ENCODE assay signal across 22 mouse cellular contexts in genomic region chr5:90876471-90877172, GRCm38 (mm10). TPM values are rescaled to one million over a fixed set of nuclear protein-coding genes. Genes with fewer than 3 reads are reported as not detected.
A peak's percentile ranks its signal among the peaks of the same experiment; 100 is the strongest.
DNase-seq lines count a peak whose midpoint lies in the region; ATAC-seq and TF ChIP-seq lines count a peak whose summit lies in the region.
"Had no signal": no experiment of that assay in that cellular context is flagged by ENCODE, and none has a peak within 500 bp of the region (broad histone marks: within the 10 kb centered on the region; RNA-seq: fewer than 3 reads in every experiment).

No protein-coding gene starts in this region.

- H3K4me3 ChIP-seq in heart, embryonic 16.5 days (ENCODE audit: low read length): no peak overlapping the region
- H3K4me3 ChIP-seq in heart, embryonic 11.5 days (ENCODE audit: low read depth, low read length): no peak overlapping the region
- H3K4me3 ChIP-seq in bone marrow macrophage, adult 2 months (ENCODE audit: insufficient read depth, low read length): no peak overlapping the region
- H3K4me3 ChIP-seq in midbrain, postnatal 0 days (ENCODE audit: low read depth, low read length): no peak overlapping the region
- H3K4me3 ChIP-seq: forebrain, embryonic 10.5 days; hindbrain, embryonic 12.5 days; liver, embryonic 12.5 days; midbrain, embryonic 10.5 days; neural tube, embryonic 15.5 days had no signal

- TF ChIP-seq POLR2A in bone marrow macrophage, adult 2 months (IDR thresholded peaks at IDR 0.05; ENCODE audit: borderline replicate concordance, low read depth, low read length): no peak

- 55% methylated on average over 8 of the region's 8 CpGs for WGBS in heart, embryonic 16.5 days
- WGBS in heart, embryonic 11.5 days (ENCODE audit: insufficient replicate concordance): 71% methylated on average over 8 of the region's 8 CpGs
- 86% methylated on average over 8 of the region's 8 CpGs for WGBS in midbrain, postnatal 0 days

- peaks cover 12% of the 10 kb centered on the region for H3K4me1 ChIP-seq in heart, embryonic 16.5 days (ENCODE audit: control insufficient read depth, insufficient read depth, low read length)
- H3K4me1 ChIP-seq in heart, embryonic 11.5 days (ENCODE audit: control insufficient read depth, insufficient read depth, low read length): no peaks in the 10 kb centered on the region
- H3K4me1 ChIP-seq in bone marrow macrophage, adult 2 months (ENCODE audit: control insufficient read depth, insufficient read depth, low read length): peaks cover 30% of the 10 kb centered on the region
- H3K4me1 ChIP-seq in midbrain, postnatal 0 days (ENCODE audit: insufficient read depth, low read length): no peaks in the 10 kb centered on the region
- H3K4me1 ChIP-seq: forebrain, embryonic 10.5 days; hindbrain, embryonic 12.5 days; liver, embryonic 12.5 days; midbrain, embryonic 10.5 days; neural tube, embryonic 15.5 days had no signal

- no peaks in the 10 kb centered on the region for H3K9me3 ChIP-seq in heart, embryonic 16.5 days (replicated peaks; ENCODE audit: control insufficient read depth, low read length)
- H3K9me3 ChIP-seq in heart, embryonic 11.5 days (replicated peaks; ENCODE audit: control insufficient read depth, low read length): no peaks in the 10 kb centered on the region
- no peaks in the 10 kb centered on the region for H3K9me3 ChIP-seq in midbrain, postnatal 0 days (ENCODE audit: low read length)
- H3K9me3 ChIP-seq: forebrain, embryonic 10.5 days; G1E; hindbrain, embryonic 12.5 days; liver, embryonic 12.5 days; midbrain, embryonic 10.5 days; neural tube, embryonic 15.5 days had no signal

- no peak for ATAC-seq in heart, embryonic 16.5 days (replicated peaks; ENCODE audit: extremely low read depth, insufficient read depth, low FRiP score)
- no peak for ATAC-seq in heart, embryonic 11.5 days (replicated peaks; ENCODE audit: insufficient number of reproducible peaks, low FRiP score, low TSS enrichment)
- peak; percentile 43 for ATAC-seq in megakaryocyte, adult 5-6 weeks (ENCODE audit: poor library complexity, severe bottlenecking)
- no peak for ATAC-seq in midbrain, postnatal 0 days (ENCODE audit: low FRiP score)
- ATAC-seq: inflammation-experienced regulatory T-cells, adult 6 months; liver, embryonic 12.5 days had no signal

- H3K27ac ChIP-seq in heart, embryonic 16.5 days (ENCODE audit: low read length): peak overlapping the region; percentile 68
- no peak overlapping the region for H3K27ac ChIP-seq in heart, embryonic 11.5 days (ENCODE audit: low read depth, low read length)
- H3K27ac ChIP-seq in bone marrow macrophage, adult 2 months (ENCODE audit: insufficient read depth, low read depth, low read length): peak overlapping the region; percentile 66
- no peak overlapping the region for H3K27ac ChIP-seq in midbrain, postnatal 0 days (ENCODE audit: low read depth, low read length)
- H3K27ac ChIP-seq: forebrain, embryonic 10.5 days; hindbrain, embryonic 12.5 days; liver, embryonic 12.5 days; midbrain, embryonic 10.5 days; neural tube, embryonic 15.5 days had no signal

- H3K4me2 ChIP-seq in heart, embryonic 16.5 days (ENCODE audit: low read depth, low read length): no peak overlapping the region
- H3K4me2 ChIP-seq in heart, embryonic 11.5 days: no peak overlapping the region
- H3K4me2 ChIP-seq in midbrain, postnatal 0 days (ENCODE audit: low read depth, low read length, poor library complexity, severe bottlenecking): no peak overlapping the region
- H3K4me2 ChIP-seq: hindbrain, embryonic 12.5 days; liver, embryonic 12.5 days; neural tube, embryonic 15.5 days had no signal

- peak; percentile 19 for DNase-seq in CD4-positive, CD25-positive, alpha-beta regulatory T cell, adult 2 months (ENCODE audit: low read depth, low spot score)
- no peak for DNase-seq in ovary, adult 18-20 months (ENCODE audit: low spot score)
- DNase-seq in cerebellum, postnatal 36 days: no peak
- DNase-seq in midbrain, postnatal 0 days (ENCODE audit: low spot score): no peak
- DNase-seq: cerebellum, adult 18-20 months; left cerebral cortex, postnatal 4 days had no signal

- no peaks in the 10 kb centered on the region for H3K27me3 ChIP-seq in heart, embryonic 16.5 days (ENCODE audit: control insufficient read depth, insufficient read depth, low read length)
- no peaks in the 10 kb centered on the region for H3K27me3 ChIP-seq in heart, embryonic 11.5 days (ENCODE audit: control insufficient read depth, insufficient read depth, low read length)
- no peaks in the 10 kb centered on the region for H3K27me3 ChIP-seq in midbrain, postnatal 0 days (ENCODE audit: insufficient read depth, low read length)
- H3K27me3 ChIP-seq: hindbrain, embryonic 12.5 days; liver, embryonic 12.5 days; neural tube, embryonic 15.5 days had no signal

- H3K36me3 ChIP-seq in heart, embryonic 16.5 days (ENCODE audit: control insufficient read depth, insufficient read depth): no peaks in the 10 kb centered on the region
- H3K36me3 ChIP-seq in heart, embryonic 11.5 days (ENCODE audit: control insufficient read depth, insufficient read depth, low read length): no peaks in the 10 kb centered on the region
- H3K36me3 ChIP-seq in midbrain, postnatal 0 days (ENCODE audit: insufficient read depth, low read length): no peaks in the 10 kb centered on the region
- H3K36me3 ChIP-seq: forebrain, embryonic 10.5 days; G1E; hindbrain, embryonic 12.5 days; liver, embryonic 12.5 days; midbrain, embryonic 10.5 days; neural tube, embryonic 15.5 days had no signal

- no peak for TF ChIP-seq CTCF in bone marrow macrophage, adult 2 months (IDR thresholded peaks at IDR 0.05; ENCODE audit: low read depth, low read length)
- TF ChIP-seq CTCF in midbrain, postnatal 0 days (IDR thresholded peaks at IDR 0.05): no peak

- H3K9ac ChIP-seq in heart, embryonic 16.5 days (ENCODE audit: low read length): no peak overlapping the region
- no peak overlapping the region for H3K9ac ChIP-seq in heart, embryonic 11.5 days (ENCODE audit: low read depth, low read length)
- no peak overlapping the region for H3K9ac ChIP-seq in midbrain, postnatal 0 days (replicated peaks; ENCODE audit: low read length, poor library complexity, severe bottlenecking)
- H3K9ac ChIP-seq: hindbrain, embryonic 12.5 days; liver, embryonic 12.5 days; neural tube, embryonic 15.5 days had no signal

RNA-seq across cellular contexts. Expression of gene Cxcl1, which starts 14.4 kb away (rescaled TPM):
- 0.85 and 0.92 TPM in 2 replicates for polyA plus RNA-seq in heart, embryonic 16.5 days (2015; fragmentation: Nextera tagmentation; extraction: Ambion mirVana)
- polyA plus RNA-seq in heart, embryonic 11.5 days (2014; fragmentation: Nextera tagmentation; extraction: Ambion mirVana): 0.27 TPM in 1 of 2 replicates, not detected in the other
- 0.59 and 1.4 TPM in 2 replicates for polyA plus RNA-seq in bone marrow macrophage, adult 2 months (2012; ENCODE audit: insufficient read depth, insufficient read length, missing spikeins)
- 0.36 TPM in 1 of 2 replicates, not detected in the other for total RNA-seq in megakaryocyte, adult 5-6 weeks (2015)
- total RNA-seq in megakaryocyte, adult 5-6 weeks (2017): 0.16 and 0.70 TPM in 2 replicates
- total RNA-seq in midbrain, postnatal 0 days (2014; rRNA removed): not detected in 2 replicates
- 0.56 and 0.78 TPM in 2 replicates for polyA plus RNA-seq in midbrain, postnatal 0 days (2015; fragmentation: Nextera tagmentation; extraction: Ambion mirVana)
- polyA plus RNA-seq: forebrain, embryonic 10.5 days; G1E; inflammation-experienced regulatory T-cells, adult 6 months; midbrain, embryonic 10.5 days had no signal

RNA-seq across cellular contexts. Expression of gene Cxcl2, which starts 27.0 kb away (rescaled TPM):
- polyA plus RNA-seq in heart, embryonic 16.5 days (2015; fragmentation: Nextera tagmentation; extraction: Ambion mirVana): not detected in 2 replicates
- polyA plus RNA-seq in heart, embryonic 11.5 days (2014; fragmentation: Nextera tagmentation; extraction: Ambion mirVana): not detected in 2 replicates
- 7.4 and 7.7 TPM in 2 replicates for polyA plus RNA-seq in bone marrow macrophage, adult 2 months (2012; ENCODE audit: insufficient read depth, insufficient read length, missing spikeins)
- total RNA-seq in megakaryocyte, adult 5-6 weeks (2015): 12.9 and 38.9 TPM in 2 replicates
- total RNA-seq in megakaryocyte, adult 5-6 weeks (2017): 19.7 and 51.7 TPM in 2 replicates
- not detected in 2 replicates for total RNA-seq in midbrain, postnatal 0 days (2014; rRNA removed)
- polyA plus RNA-seq in midbrain, postnatal 0 days (2015; fragmentation: Nextera tagmentation; extraction: Ambion mirVana): 0.14 TPM in 1 of 2 replicates, not detected in the other
- total RNA-seq: gastrocnemius, postnatal 14 days; layer of hippocampus, adult 18-20 months; left cerebral cortex, postnatal 4 days had no signal
- polyA plus RNA-seq: brain, embryonic 14.5 days; embryonic facial prominence, embryonic 14.5 days; forebrain, embryonic 10.5 days; G1E; hindbrain, embryonic 12.5 days; liver, embryonic 12.5 days; midbrain, embryonic 10.5 days; neural tube, embryonic 15.5 days; stomach, embryonic 14.5 days had no signal

RNA-seq across cellular contexts. Expression of gene Mthfd2l, which starts 54.3 kb away (rescaled TPM):
- polyA plus RNA-seq in heart, embryonic 16.5 days (2015; fragmentation: Nextera tagmentation; extraction: Ambion mirVana): 24.2 and 25.2 TPM in 2 replicates
- polyA plus RNA-seq in heart, embryonic 11.5 days (2014; fragmentation: Nextera tagmentation; extraction: Ambion mirVana): 32.5 and 33.3 TPM in 2 replicates
- polyA plus RNA-seq in bone marrow macrophage, adult 2 months (2012; ENCODE audit: insufficient read depth, insufficient read length, missing spikeins): 8.1 and 9.0 TPM in 2 replicates
- total RNA-seq in megakaryocyte, adult 5-6 weeks (2015): 3.3 and 4.4 TPM in 2 replicates
- 3.2 and 9.7 TPM in 2 replicates for total RNA-seq in megakaryocyte, adult 5-6 weeks (2017)
- 87.4 and 90.9 TPM in 2 replicates for total RNA-seq in midbrain, postnatal 0 days (2014; rRNA removed)
- polyA plus RNA-seq in midbrain, postnatal 0 days (2015; fragmentation: Nextera tagmentation; extraction: Ambion mirVana): 54.6 and 54.9 TPM in 2 replicates

Comparison
In these comparisons a context has a peak if more than half of its experiments do, and no peak if none do; other contexts are left out.
1. H3K27ac ChIP-seq: peak in heart, embryonic 16.5 days (single experiment) and bone marrow macrophage, adult 2 months (single experiment); none in heart, embryonic 11.5 days (single experiment) and midbrain, postnatal 0 days (single experiment).